Mouse (Mus musculus): ENCODE results near the gene Abi3bp. TPM values are rescaled to one million over a fixed set of nuclear protein-coding genes. Genes with fewer than 3 reads are reported as not detected.

Abi3bp gene
- polyA plus RNA-seq, 1 experiment from 2014 or later = 10.5 TPM

GRCm38 (mm10) chr16:56483466-56483865 lies 5.8 kb downstream of the Abi3bp start:
- Histone ChIP-seq H3K9me3 (no peaks in the 10 kb centered on the region), H3K36me3 (no peaks in the 10 kb centered on the region), H3K27me3 (no peaks in the 10 kb centered on the region), H3K27ac (no peak overlapping the region), H3K4me2 (replicated peaks) (no peak overlapping the region), H3K4me3 (no peak overlapping the region), H3K4me1 (no peaks in the 10 kb centered on the region), H3K9ac (no peak overlapping the region)
- WGBS = 59% methylated on average over 10 of the region's 10 CpGs
- ATAC-seq (ENCODE audit: low FRiP score, low read depth) = no peak

DNA sequence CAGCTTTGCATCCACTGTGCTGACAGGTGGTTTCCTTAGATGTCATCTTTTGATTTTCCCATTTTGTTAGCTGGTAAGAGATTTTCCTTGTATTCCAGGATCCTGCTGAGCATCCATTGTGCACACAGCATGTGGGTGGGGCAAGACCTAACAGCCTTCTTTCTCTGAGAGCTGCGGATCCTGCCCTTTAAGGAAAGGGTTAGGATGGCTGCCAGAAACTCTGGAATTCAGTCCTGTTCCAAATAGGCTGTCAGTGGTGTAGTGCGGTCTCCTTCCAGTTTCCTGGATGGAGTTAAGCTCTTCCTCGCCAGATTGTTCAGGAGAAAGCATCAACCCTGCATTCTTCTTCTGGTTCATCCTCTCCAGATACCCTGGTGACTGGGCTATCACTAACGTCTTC lies 8.8 kb downstream of the Abi3bp start:
- H3K27me3 ChIP-seq = no peaks in the 10 kb centered on the region
- no peak overlapping the region for H3K9ac ChIP-seq
- no peaks in the 10 kb centered on the region for H3K9me3 ChIP-seq
- no peaks in the 10 kb centered on the region for H3K36me3 ChIP-seq
- no peak overlapping the region for H3K27ac ChIP-seq
- WGBS = 57% methylated on average over 4 of the region's 4 CpGs
- H3K4me3 ChIP-seq = no peak overlapping the region
- no peak overlapping the region for H3K4me2 ChIP-seq (replicated peaks)
- no peaks in the 10 kb centered on the region for H3K4me1 ChIP-seq
- peak; percentile 36; the same call in 1 of the 2 replicates for ATAC-seq (ENCODE audit: low FRiP score, low read depth)

- Histone ChIP-seq H3K4me3 (no peak overlapping the region), H3K9ac (no peak overlapping the region), H3K9me3 (no peaks in the 10 kb centered on the region), H3K27ac (no peak overlapping the region), H3K4me1 (no peaks in the 10 kb centered on the region), H3K36me3 (no peaks in the 10 kb centered on the region), H3K4me2 (replicated peaks) (no peak overlapping the region), H3K27me3 (no peaks in the 10 kb centered on the region)
- 36% methylated on average over 3 of the region's 3 CpGs for WGBS
- ATAC-seq (ENCODE audit: low FRiP score, low read depth) = no peak
These were observed 13.2 kb downstream of the Abi3bp start for GRCm38 (mm10) chr16:56490861-56491260.

- H3K4me3 ChIP-seq = no peak overlapping the region
- ATAC-seq (ENCODE audit: low FRiP score, low read depth) = no peak
These were observed 17.6 kb downstream of the Abi3bp start for GRCm38 (mm10) chr16:56495266-56495665.

DNA sequence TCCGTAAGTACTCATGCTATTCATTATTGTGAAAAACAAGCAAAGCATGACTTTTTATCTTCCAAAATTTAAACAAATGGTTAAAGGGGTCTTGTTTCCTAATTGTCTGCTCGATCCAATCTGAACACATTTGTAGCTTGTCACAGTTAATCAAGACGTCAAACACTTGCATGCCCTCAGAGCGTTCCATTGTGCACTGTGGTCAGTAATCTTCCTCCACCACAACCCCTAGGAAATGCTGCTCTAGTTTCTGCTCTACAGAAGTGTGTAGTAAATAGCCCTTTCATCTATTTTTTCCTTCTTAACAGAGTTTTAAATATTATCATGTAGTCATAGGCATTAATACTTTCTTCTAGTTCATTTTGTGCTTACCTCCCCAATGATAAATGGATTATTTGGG lies 19.1 kb downstream of the Abi3bp start:
- 78% methylated on average over 4 of the region's 4 CpGs for WGBS
- no peak overlapping the region for H3K4me3 ChIP-seq
- no peak overlapping the region for H3K9ac ChIP-seq
- ATAC-seq (ENCODE audit: low FRiP score, low read depth) = no peak
- no peaks in the 10 kb centered on the region for H3K27me3 ChIP-seq
- H3K27ac ChIP-seq = no peak overlapping the region
- no peak overlapping the region for H3K4me2 ChIP-seq (replicated peaks)
- H3K9me3 ChIP-seq = no peaks in the 10 kb centered on the region
- H3K36me3 ChIP-seq = no peaks in the 10 kb centered on the region
- H3K4me1 ChIP-seq = no peaks in the 10 kb centered on the region

More at GRCm38 (mm10) chr16:56495266-56495665, 17.6 kb downstream of the Abi3bp start:
- H3K4me2 ChIP-seq (replicated peaks) = no peak overlapping the region
- no peak overlapping the region for H3K9ac ChIP-seq
- WGBS = 79% methylated on average over 4 of the region's 4 CpGs
- no peaks in the 10 kb centered on the region for H3K4me1 ChIP-seq
- H3K36me3 ChIP-seq = no peaks in the 10 kb centered on the region
- H3K9me3 ChIP-seq = no peaks in the 10 kb centered on the region
- H3K27ac ChIP-seq = no peak overlapping the region
- H3K27me3 ChIP-seq = no peaks in the 10 kb centered on the region

GRCm38 (mm10) chr16:56498680-56499079 lies 21.0 kb downstream of the Abi3bp start:
- Histone ChIP-seq H3K4me3 (no peak overlapping the region), H3K27me3 (no peaks in the 10 kb centered on the region), H3K27ac (no peak overlapping the region), H3K4me2 (replicated peaks) (no peak overlapping the region), H3K9ac (no peak overlapping the region), H3K9me3 (no peaks in the 10 kb centered on the region), H3K4me1 (no peaks in the 10 kb centered on the region), H3K36me3 (no peaks in the 10 kb centered on the region)
- 56% methylated on average over 1 of the region's 1 CpGs for WGBS
- ATAC-seq (ENCODE audit: low FRiP score, low read depth) = no peak

DNA sequence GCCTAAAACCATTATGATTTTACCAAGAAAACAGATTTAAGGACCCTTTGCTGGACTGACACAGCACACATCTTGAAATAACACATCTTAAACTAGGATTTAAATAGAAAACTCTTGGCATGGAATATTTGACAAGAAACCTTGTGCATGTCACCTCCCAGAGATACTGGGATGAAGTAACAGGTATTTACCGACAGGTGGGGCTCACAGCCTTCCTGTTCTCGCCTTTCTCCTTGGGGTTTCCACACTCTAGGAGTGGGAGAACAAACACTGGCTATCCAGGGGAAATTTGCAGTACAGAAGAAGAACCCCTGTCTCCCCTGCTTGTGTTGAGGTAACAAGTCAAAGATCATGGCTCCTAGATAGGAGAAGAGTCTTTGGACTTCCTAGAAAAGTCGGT lies 22.8 kb downstream of the Abi3bp start:
- no peak overlapping the region for H3K9ac ChIP-seq
- WGBS = 45% methylated on average over 3 of the region's 3 CpGs
- H3K9me3 ChIP-seq = no peaks in the 10 kb centered on the region
- no peak for ATAC-seq (ENCODE audit: low FRiP score, low read depth)
- no peak overlapping the region for H3K4me3 ChIP-seq
- no peaks in the 10 kb centered on the region for H3K27me3 ChIP-seq
- H3K36me3 ChIP-seq = no peaks in the 10 kb centered on the region
- H3K4me2 ChIP-seq (replicated peaks) = no peak overlapping the region
- H3K27ac ChIP-seq = no peak overlapping the region
- no peaks in the 10 kb centered on the region for H3K4me1 ChIP-seq

GRCm38 (mm10) chr16:56501101-56501500 lies 23.4 kb downstream of the Abi3bp start:
- H3K4me3 ChIP-seq = no peak overlapping the region
- no peaks in the 10 kb centered on the region for H3K27me3 ChIP-seq
- H3K9ac ChIP-seq = no peak overlapping the region
- ATAC-seq (ENCODE audit: low FRiP score, low read depth) = no peak
- H3K27ac ChIP-seq = no peak overlapping the region
- WGBS = 73% methylated on average over 6 of the region's 6 CpGs
- H3K4me1 ChIP-seq = no peaks in the 10 kb centered on the region
- no peaks in the 10 kb centered on the region for H3K36me3 ChIP-seq
- no peaks in the 10 kb centered on the region for H3K9me3 ChIP-seq
- no peak overlapping the region for H3K4me2 ChIP-seq (replicated peaks)

DNA sequence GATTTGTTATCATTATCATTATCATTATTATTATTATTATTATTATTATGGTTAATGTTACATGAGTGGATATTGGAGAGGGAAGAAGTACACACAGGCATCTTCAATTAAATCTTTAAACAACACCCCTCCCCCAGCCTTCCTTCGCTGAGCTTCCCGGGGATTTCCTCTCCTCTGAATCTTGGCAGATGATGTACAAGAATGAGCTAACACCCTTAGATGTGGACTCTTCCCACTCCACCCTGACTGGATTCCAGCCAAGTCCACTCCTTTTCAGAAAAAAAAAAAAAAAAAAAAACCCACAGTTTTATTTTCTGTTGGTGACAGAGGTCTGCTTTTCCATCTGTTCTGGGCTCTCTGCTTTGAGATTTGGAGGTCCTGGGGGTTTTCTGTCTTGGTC lies 23.8 kb downstream of the Abi3bp start:
- H3K36me3 ChIP-seq = no peaks in the 10 kb centered on the region
- no peak overlapping the region for H3K4me3 ChIP-seq
- no peak overlapping the region for H3K4me2 ChIP-seq (replicated peaks)
- H3K4me1 ChIP-seq = no peaks in the 10 kb centered on the region
- no peaks in the 10 kb centered on the region for H3K9me3 ChIP-seq
- H3K27ac ChIP-seq = no peak overlapping the region
- ATAC-seq (ENCODE audit: low FRiP score, low read depth) = no peak
- H3K27me3 ChIP-seq = no peaks in the 10 kb centered on the region
- no peak overlapping the region for H3K9ac ChIP-seq
- WGBS = 45% methylated on average over 2 of the region's 2 CpGs

GRCm38 (mm10) chr16:56502134-56502533 lies 24.5 kb downstream of the Abi3bp start:
- Histone ChIP-seq H3K27ac (no peak overlapping the region), H3K9me3 (no peaks in the 10 kb centered on the region), H3K4me1 (no peaks in the 10 kb centered on the region), H3K4me3 (no peak overlapping the region), H3K4me2 (replicated peaks) (no peak overlapping the region), H3K9ac (no peak overlapping the region), H3K36me3 (no peaks in the 10 kb centered on the region), H3K27me3 (no peaks in the 10 kb centered on the region)
- ATAC-seq (ENCODE audit: low FRiP score, low read depth) = no peak
- 93% methylated on average over 3 of the region's 3 CpGs for WGBS

GRCm38 (mm10) chr16:56503941-56504340 lies 26.3 kb downstream of the Abi3bp start:
- H3K9me3 ChIP-seq = no peaks in the 10 kb centered on the region
- H3K36me3 ChIP-seq = no peaks in the 10 kb centered on the region
- 79% methylated on average over 2 of the region's 2 CpGs for WGBS
- ATAC-seq (ENCODE audit: low FRiP score, low read depth) = no peak
- no peak overlapping the region for H3K4me2 ChIP-seq (replicated peaks)
- no peak overlapping the region for H3K9ac ChIP-seq
- H3K27ac ChIP-seq = no peak overlapping the region
- no peaks in the 10 kb centered on the region for H3K27me3 ChIP-seq
- no peak overlapping the region for H3K4me3 ChIP-seq
- no peaks in the 10 kb centered on the region for H3K4me1 ChIP-seq

DNA sequence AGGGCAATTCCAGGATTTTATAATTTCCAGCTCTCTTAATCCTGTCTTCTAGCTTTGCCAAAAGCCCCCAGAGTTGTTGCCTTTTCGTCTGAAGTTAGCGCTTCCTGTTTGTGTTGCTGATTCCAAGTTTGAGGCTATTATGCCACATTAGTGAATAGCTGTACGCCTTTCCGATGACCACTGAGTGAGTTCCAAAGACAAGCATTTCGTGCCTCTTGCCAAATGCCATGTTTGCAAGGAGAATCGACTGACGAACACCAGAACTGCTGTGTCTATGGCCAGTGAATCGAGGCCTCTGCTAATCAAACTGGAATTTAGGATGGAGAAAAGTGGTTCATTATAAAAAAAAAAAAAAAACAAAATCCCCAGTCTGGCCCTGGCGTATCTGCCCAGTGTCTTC lies 40.3 kb downstream of the Abi3bp start:
- Histone ChIP-seq H3K4me3 (no peak overlapping the region), H3K36me3 (no peaks in the 10 kb centered on the region)
- no peak for ATAC-seq (ENCODE audit: low FRiP score, low read depth)

GRCm38 (mm10) chr16:56524359-56524758 lies 46.7 kb downstream of the Abi3bp start:
- Histone ChIP-seq H3K4me1 (no peaks in the 10 kb centered on the region), H3K36me3 (no peaks in the 10 kb centered on the region), H3K4me3 (no peak overlapping the region), H3K9ac (no peak overlapping the region), H3K4me2 (replicated peaks) (no peak overlapping the region), H3K9me3 (no peaks in the 10 kb centered on the region), H3K27ac (no peak overlapping the region), H3K27me3 (no peaks in the 10 kb centered on the region)
- ATAC-seq (ENCODE audit: low FRiP score, low read depth) = no peak
- 39% methylated on average over 8 of the region's 8 CpGs for WGBS

More for the DNA sequence above, 40.3 kb downstream of the Abi3bp start:
- no peak overlapping the region for H3K4me2 ChIP-seq (replicated peaks)
- no peak overlapping the region for H3K27ac ChIP-seq
- H3K9me3 ChIP-seq = no peaks in the 10 kb centered on the region
- H3K9ac ChIP-seq = no peak overlapping the region
- 85% methylated on average over 9 of the region's 9 CpGs for WGBS
- no peaks in the 10 kb centered on the region for H3K4me1 ChIP-seq
- H3K27me3 ChIP-seq = no peaks in the 10 kb centered on the region
